Mouse (Mus musculus) MEL (cell line): ENCODE results near the gene Lpcat3. TPM values are rescaled to one million over a fixed set of nuclear protein-coding genes. Genes with fewer than 3 reads are reported as not detected.

Experiments
- DNase-seq: peaks from one replicate; pipeline ENCODE4 v3.0.0; 2011; ENCODE audit warnings: low read depth, low spot score
- H3K27ac ChIP-seq: 2 replicates; pipeline ENCODE4 v1.5.1; 2012; ENCODE audit warnings: low read depth, mild to moderate bottlenecking, control low read depth, low read length, moderate library complexity; ENCODE audit not compliant: control insufficient read depth
- H3K27me3 ChIP-seq, 2 experiments: fragments of 150-350 bp in 1 of 2; sonication (generic) in 1 of 2; 2 replicates each; pipeline ENCODE4 v1.6.1; 2012; ENCODE audit warnings: low read length in 2 of 2, mild to moderate bottlenecking in 2 of 2, improper control_type of control experiment in 1 of 2, moderate library complexity in 1 of 2; ENCODE audit not compliant: insufficient read depth in 2 of 2, control insufficient read depth in 1 of 2
- H3K36me3 ChIP-seq, 2 experiments: 2 replicates each; pipeline ENCODE4 v1.6.1; 2012 to 2014; ENCODE audit warnings: low read length in 2 of 2, improper control_type of control experiment in 1 of 2, inconsistent platforms in 1 of 2, mild to moderate bottlenecking in 1 of 2; ENCODE audit not compliant: insufficient read depth in 2 of 2, control insufficient read depth in 1 of 2
- H3K4me1 ChIP-seq, 2 experiments: fragments of 150-350 bp in 1 of 2; sonication (generic) in 1 of 2; 2 replicates each; pipeline ENCODE4 v1.6.1; 2012; ENCODE audit warnings: low read length in 2 of 2, improper control_type of control experiment in 1 of 2, mild to moderate bottlenecking in 1 of 2; ENCODE audit not compliant: insufficient read depth in 2 of 2, control insufficient read depth in 1 of 2
- H3K4me3 ChIP-seq, 2 experiments: fragments of 150-350 bp in 1 of 2; sonication (generic) in 1 of 2; 2 replicates each; pipeline ENCODE4 v1.5.1; 2012; ENCODE audit warnings: low read depth in 2 of 2, low read length in 2 of 2, mild to moderate bottlenecking in 2 of 2, moderate library complexity in 2 of 2, control low read depth in 1 of 2, improper control_type of control experiment in 1 of 2; ENCODE audit not compliant: control insufficient read depth in 1 of 2, insufficient read depth in 1 of 2
- H3K79me2 ChIP-seq: 2 replicates; pipeline ENCODE4 v1.6.1; 2012; ENCODE audit warnings: mild to moderate bottlenecking, low read length, moderate library complexity; ENCODE audit not compliant: control insufficient read depth, poor library complexity, insufficient read depth
- H3K9ac ChIP-seq: 2 replicates; pipeline ENCODE4 v1.6.1; 2012; ENCODE audit warnings: low read depth, mild to moderate bottlenecking, control low read depth, low read length, moderate library complexity; ENCODE audit not compliant: control insufficient read depth, poor library complexity, severe bottlenecking
- H3K9me3 ChIP-seq: fragments of 150-350 bp; sonication (generic); replicated peaks from 2 replicates; pipeline ENCODE4 v1.6.1; 2012; ENCODE audit warnings: mild to moderate bottlenecking, low read length, improper control_type of control experiment, moderate library complexity; ENCODE audit not compliant: insufficient read depth
- CTCF ChIP-seq, 3 experiments: IDR thresholded peaks in 2 of 3; conservative IDR thresholded peaks in 1 of 3; 2 replicates each; pipeline ENCODE4 v1.5.1; 2011 to 2012; ENCODE audit warnings: low read length in 3 of 3, low read depth in 2 of 3, mild to moderate bottlenecking in 2 of 3, improper control_type of control experiment in 1 of 3, inconsistent platforms in 1 of 3, mixed read lengths in 1 of 3, moderate library complexity in 1 of 3; ENCODE audit not compliant: control insufficient read depth in 1 of 3, insufficient read depth in 1 of 3, poor library complexity in 1 of 3, severe bottlenecking in 1 of 3
- ELF1 ChIP-seq: IDR thresholded peaks from 2 replicates; pipeline ENCODE4 v1.6.1; 2014; ENCODE audit warnings: low read depth, mild to moderate bottlenecking, inconsistent platforms, low read length, improper control_type of control experiment, moderate library complexity
- EP300 ChIP-seq, 2 experiments: IDR thresholded peaks; 2 replicates each; pipeline ENCODE4 v1.6.1; 2011; ENCODE audit warnings: improper control_type of control experiment in 2 of 2, low read length in 2 of 2, low read depth in 1 of 2, mild to moderate bottlenecking in 1 of 2
- GATA1 ChIP-seq: IDR thresholded peaks from 2 replicates; pipeline ENCODE4 v1.6.1; 2011; ENCODE audit warnings: low read depth, low read length, improper control_type of control experiment
- HCFC1 ChIP-seq: IDR thresholded peaks from 2 replicates; pipeline ENCODE4 v1.6.1; 2012; ENCODE audit warnings: low read depth, mild to moderate bottlenecking, inconsistent platforms, low read length, improper control_type of control experiment, moderate library complexity
- MAX ChIP-seq: IDR thresholded peaks from 2 replicates; pipeline ENCODE4 v1.6.1; 2011; ENCODE audit warnings: low read length, improper control_type of control experiment
- MAZ ChIP-seq: IDR thresholded peaks from 2 replicates; pipeline ENCODE4 v1.6.1; 2012; ENCODE audit warnings: low read depth, mild to moderate bottlenecking, inconsistent platforms, low read length, improper control_type of control experiment
- MXI1 ChIP-seq: IDR thresholded peaks from 2 replicates; pipeline ENCODE4 v1.6.1; 2011; ENCODE audit warnings: mild to moderate bottlenecking, low read depth, low read length, improper control_type of control experiment
- MYB ChIP-seq: IDR thresholded peaks from 2 replicates; pipeline ENCODE4 v1.6.1; 2011; ENCODE audit warnings: mild to moderate bottlenecking, low read depth, low read length, improper control_type of control experiment
- MYC ChIP-seq: IDR thresholded peaks from 2 replicates; pipeline ENCODE4 v1.6.1; 2011; ENCODE audit warnings: low read depth, mild to moderate bottlenecking, low read length, improper control_type of control experiment, moderate library complexity
- POLR2A ChIP-seq, 2 experiments: IDR thresholded peaks; 2 replicates each; pipeline ENCODE4 v1.6.1; 2011 to 2012; ENCODE audit warnings: low read length in 2 of 2, mild to moderate bottlenecking in 2 of 2, control low read depth in 1 of 2, improper control_type of control experiment in 1 of 2, low read depth in 1 of 2, moderate library complexity in 1 of 2; ENCODE audit not compliant: control insufficient read depth in 1 of 2, insufficient read depth in 1 of 2, poor library complexity in 1 of 2
- POLR2AphosphoS5 ChIP-seq: IDR thresholded peaks from 2 replicates; pipeline ENCODE4 v1.6.1; 2012; ENCODE audit warnings: low read depth, borderline replicate concordance, mild to moderate bottlenecking, inconsistent platforms, low read length, moderate library complexity, mixed read lengths
- RAD21 ChIP-seq: IDR thresholded peaks from 2 replicates; pipeline ENCODE4 v1.6.1; 2011; ENCODE audit warnings: mild to moderate bottlenecking, low read depth, low read length, improper control_type of control experiment
- SMC3 ChIP-seq: IDR thresholded peaks from 2 replicates; pipeline ENCODE4 v1.6.1; 2011; ENCODE audit warnings: low read depth, low read length, improper control_type of control experiment
- TAL1 ChIP-seq: IDR thresholded peaks from 2 replicates; pipeline ENCODE4 v1.6.1; 2012; ENCODE audit warnings: mild to moderate bottlenecking, inconsistent platforms, low read length, moderate library complexity, mixed read lengths
- TCF12 ChIP-seq: IDR thresholded peaks from 2 replicates; pipeline ENCODE4 v1.6.1; 2014; ENCODE audit warnings: low read depth, mild to moderate bottlenecking, inconsistent platforms, low read length, improper control_type of control experiment, moderate library complexity
- polyA plus RNA-seq, 2 experiments: library from polyadenylated mRNA; stranded (reverse) in 1 of 2; unstranded in 1 of 2; fragments of >175 nt in 1 of 2; fragments of >200 nt in 1 of 2; gene quantifications; 2 replicates each; pipeline versions ENCODE4 v1.2.1 to v1.2.4; 2012; ENCODE audit warnings: low replicate concordance in 2 of 2, low read depth in 1 of 2; ENCODE audit not compliant: insufficient read length in 2 of 2, insufficient read depth in 1 of 2, missing spikeins in 1 of 2
- total RNA-seq: library from RNA; depleted of rRNA; stranded (reverse); fragments of 300-350 nt; gene quantifications from 2 replicates; pipeline ENCODE4 v1.2.3, GENCODE M21; 2012

The Lpcat3 gene
- total and polyA plus RNA-seq, 3 experiments, result 135 to 337 TPM; not detected in 1

GRCm38 (mm10) chr6:124670281-124670900 lies 7.6 kb downstream of the Lpcat3 start:
- DNase-seq, result no peak

GRCm38 (mm10) chr6:124672100-124672499 lies 9.3 kb downstream of the Lpcat3 start:
- H3K4me3 ChIP-seq, result no peak overlapping the region
- TF ChIP-seq MAX, result no peak
- no peak for TF ChIP-seq TCF12
- no peak for TF ChIP-seq MYC
- TF ChIP-seq TAL1, result no peak
- TF ChIP-seq MXI1, result no peak
- TF ChIP-seq RAD21, result no peak
- no peak for TF ChIP-seq HCFC1
- 0 out of 2 replicates have a peak, but pooled peaks have one; percentile 27 for TF ChIP-seq GATA1
- no peak for TF ChIP-seq SMC3
- no peak for TF ChIP-seq MAZ
- TF ChIP-seq CTCF (IDR thresholded peaks at IDR 0.05 in 2 of 3, conservative IDR thresholded peaks at IDR 0.05 in 1 of 3; ENCODE audit: control insufficient read depth in 1 of 3, insufficient read depth in 1 of 3, low read depth in 2 of 3, low read length in 3 of 3, poor library complexity in 1 of 3, severe bottlenecking in 1 of 3), result no peak
- no peak for TF ChIP-seq POLR2A (IDR thresholded peaks at IDR 0.05; ENCODE audit: control insufficient read depth in 1 of 2, insufficient read depth in 1 of 2, low read depth in 1 of 2, low read length in 2 of 2, poor library complexity in 1 of 2)
- no peak for TF ChIP-seq ELF1
- peak in 1 of 2 experiments; percentile 43; a peak in 1 of 4 replicates for TF ChIP-seq EP300 (IDR thresholded peaks at IDR 0.05; ENCODE audit: low read depth in 1 of 2, low read length in 2 of 2)
- no peak for TF ChIP-seq MYB
- peaks cover 7 to 18% of the 10 kb centered on the region in 2 experiments for H3K4me1 ChIP-seq
- no peaks in the 10 kb centered on the region for H3K27me3 ChIP-seq
- H3K27ac ChIP-seq, result peak overlapping the region; percentile 49
- no peaks in the 10 kb centered on the region for H3K9me3 ChIP-seq
- H3K9ac ChIP-seq, result 0 out of 2 replicates have a peak overlapping the region, but pooled peaks have one; percentile 17
- H3K36me3 ChIP-seq, result peaks cover 16 to 28% of the 10 kb centered on the region in 2 experiments
- H3K79me2 ChIP-seq, result peaks cover 65% of the 10 kb centered on the region
- peak; percentile 77 for DNase-seq

More at GRCm38 (mm10) chr6:124670281-124670900, 7.6 kb downstream of the Lpcat3 start:
- no peaks in the 10 kb centered on the region for H3K9me3 ChIP-seq
- no peak overlapping the region for H3K4me3 ChIP-seq
- no peaks in the 10 kb centered on the region for H3K27me3 ChIP-seq
- no peak overlapping the region for H3K27ac ChIP-seq
- peaks cover 7 to 20% of the 10 kb centered on the region in 2 experiments for H3K4me1 ChIP-seq
- H3K79me2 ChIP-seq, result peaks cover 67% of the 10 kb centered on the region
- no peak for TF ChIP-seq POLR2AphosphoS5
- peaks cover 13 to 39% of the 10 kb centered on the region in 2 experiments for H3K36me3 ChIP-seq
- H3K9ac ChIP-seq, result no peak overlapping the region
